Mouse (Mus musculus): ENCODE data around the gene Parp14.

The Parp14 gene

GRCm38 (mm10) chr16:35787568-35788189 lies 83.7 kb downstream of the Parp14 start:
- no peak for DNase-seq (ENCODE audit: low spot score in 2 of 2)

DNA sequence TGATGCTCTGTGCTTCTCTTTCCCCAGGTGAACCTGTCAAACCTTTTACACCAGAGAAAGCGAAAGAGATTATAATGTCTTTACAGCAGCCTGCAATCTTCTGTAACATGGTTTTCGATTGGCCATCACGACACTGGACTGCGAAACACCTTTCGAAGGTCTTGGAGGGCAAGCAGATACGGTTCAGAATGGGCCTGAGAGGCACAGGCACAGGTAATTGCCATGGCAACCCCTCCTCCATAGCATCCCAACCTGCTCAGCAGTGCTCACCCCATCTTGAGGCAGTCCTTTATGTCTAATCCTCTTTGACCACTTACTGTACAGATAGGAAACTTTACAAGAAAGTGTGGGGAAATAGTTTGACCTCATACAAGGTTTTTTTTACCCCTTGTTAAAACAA lies 84.2 kb downstream of the Parp14 start:
- DNase-seq (ENCODE audit: low spot score in 2 of 2), result no peak

GRCm38 (mm10) chr16:35784134-35784725 lies 87.1 kb downstream of the Parp14 start:
- no peak for DNase-seq (ENCODE audit: low spot score in 2 of 2)

DNA sequence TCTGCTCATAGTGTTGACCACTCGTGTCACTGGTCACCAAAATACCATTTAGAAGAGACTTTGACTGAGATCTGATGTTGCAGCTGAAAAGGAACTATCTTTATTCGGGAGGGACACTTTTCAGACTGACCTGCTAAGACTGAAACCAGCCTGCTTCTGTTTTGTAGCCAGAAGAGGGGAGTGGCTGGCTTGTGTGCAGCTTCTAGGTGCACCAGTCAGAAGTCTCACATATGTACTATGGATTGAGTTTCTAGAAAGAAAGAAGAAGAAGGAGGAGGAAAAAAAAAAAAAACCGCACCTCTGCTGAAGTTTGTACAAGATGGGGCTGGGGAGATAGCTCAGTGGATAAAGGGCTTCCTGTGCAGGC lies 88.2 kb downstream of the Parp14 start:
- DNase-seq (ENCODE audit: low spot score in 2 of 2), result no peak

All from frontal cortex, postnatal 36 days (tissue).